Mouse (Mus musculus): ENCODE results near the gene Cmtm3.

DNA sequence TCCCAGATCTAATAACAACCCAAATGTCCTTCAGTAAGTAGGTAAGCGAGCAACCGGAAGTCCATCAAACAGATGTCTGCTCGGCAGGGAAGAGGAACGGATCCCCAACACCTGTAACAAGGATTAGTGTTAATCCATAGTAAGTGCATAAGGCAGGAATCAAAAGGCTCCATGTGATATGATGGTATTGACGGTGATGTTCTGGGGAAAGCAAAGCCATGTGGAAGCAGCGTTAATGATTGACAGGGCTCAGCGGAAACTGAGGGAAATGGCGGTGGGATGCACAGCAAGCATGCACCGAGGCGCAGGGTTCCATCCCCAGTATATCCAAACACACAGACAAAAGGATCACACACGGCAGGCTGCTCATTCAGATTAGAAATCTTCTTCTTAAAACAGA, 35.1 kb downstream of the Cmtm3 start:
- TF ChIP-seq POLR2A (IDR thresholded peaks at IDR 0.05; ENCODE audit: extremely low read depth, insufficient read depth, low read length) (no peak), CTCF (IDR thresholded peaks at IDR 0.05; ENCODE audit: extremely low read depth, insufficient read depth, low read length) (no peak)

All from cortical plate, adult 2 months (tissue).